Mouse (Mus musculus): Measurements from ENCODE around the gene Ctse. TPM values are rescaled to one million over a fixed set of nuclear protein-coding genes. Genes with fewer than 3 reads are reported as not detected.

The Ctse gene
- 100 to 1,000 TPM; 131 to 135 TPM for total RNA-seq (2023)

DNA sequence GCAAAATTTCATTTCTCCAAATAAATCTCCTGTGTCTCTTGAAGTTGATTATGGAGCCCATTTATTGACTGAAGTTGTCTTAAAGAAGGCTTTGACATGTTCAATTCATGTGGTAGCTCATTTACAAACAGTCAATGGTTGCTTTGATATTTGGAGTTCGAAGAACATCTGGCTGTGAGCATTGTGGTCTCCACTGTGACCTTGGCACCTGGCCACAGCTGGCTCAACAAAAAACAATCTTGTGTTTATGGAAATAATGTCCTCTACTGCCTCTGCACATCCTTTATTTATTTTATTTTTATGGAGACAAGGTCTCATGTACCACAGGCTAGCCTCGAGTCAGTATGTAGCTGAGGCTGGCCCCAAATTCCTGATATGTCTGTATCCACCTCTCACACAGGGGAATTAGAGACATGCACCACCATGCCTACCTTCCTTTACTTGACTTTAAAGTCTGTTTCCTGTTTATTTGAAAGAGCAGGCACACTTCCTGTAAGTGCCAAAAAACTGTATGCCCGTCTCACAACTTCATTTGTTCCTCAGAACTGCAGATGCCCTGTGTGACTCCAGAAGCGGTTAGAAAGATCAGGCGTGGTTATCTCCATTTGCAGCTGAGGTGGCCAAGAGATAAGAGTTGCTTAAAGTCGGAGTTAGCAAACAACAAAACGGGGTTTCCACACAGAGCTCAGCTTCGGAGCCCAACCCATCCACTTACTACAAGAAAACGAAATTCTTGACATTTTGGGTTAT lies at the start of gene Ctse:
Gene Ctse (plus strand): TSS at position 516 of the 750 bp plus-strand sequence.

DNA sequence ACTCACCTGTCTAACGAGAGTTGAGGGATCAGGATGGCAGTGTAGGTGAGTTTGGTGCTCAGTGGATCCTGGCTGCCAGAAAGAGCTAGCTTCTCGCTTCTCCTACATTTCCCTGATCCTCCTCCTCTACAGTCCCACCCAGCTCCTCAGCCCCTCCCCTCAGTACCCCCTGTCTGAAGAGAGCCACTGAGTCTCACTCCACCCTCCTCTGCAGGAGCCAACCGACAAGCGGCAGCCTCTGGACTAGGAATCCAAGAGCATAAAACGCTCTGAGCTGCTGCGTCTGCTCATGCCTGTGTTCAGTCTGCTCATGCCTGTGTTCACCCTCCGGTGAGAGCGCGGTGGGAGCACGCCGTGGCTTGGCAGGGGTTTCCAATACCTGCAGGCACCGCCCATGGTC lies 39.2 kb upstream of the Ctse start, which contains the start of gene Avpr1b:
Gene Avpr1b (plus strand): TSS at position 335 of the 400 bp plus-strand sequence.

DNA sequence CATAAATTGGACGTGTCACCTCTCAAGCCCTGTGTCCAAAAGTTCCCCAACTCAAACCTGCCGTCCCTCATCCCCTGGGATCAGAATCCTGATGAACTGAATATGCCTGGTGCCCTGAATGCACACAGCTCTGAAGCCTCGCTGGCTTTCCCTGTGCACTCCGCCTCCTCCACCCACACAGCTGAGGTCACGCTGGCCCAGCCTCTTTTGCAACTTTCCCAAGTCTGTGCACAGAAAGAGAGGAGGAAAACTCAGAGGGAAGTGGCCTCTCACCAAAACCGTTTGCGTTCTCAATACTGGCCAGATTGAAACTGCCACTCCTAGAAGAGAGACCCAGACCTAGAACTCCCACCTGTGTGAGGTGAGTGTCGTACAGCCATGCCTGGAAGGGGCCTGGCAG lies 50.4 kb downstream of the Ctse start, which contains the start of gene Rab7b:
Gene Rab7b (plus strand): TSS at position 221 of the 400 bp plus-strand sequence.

Other genes with a start within 250 kb of the Ctse start
- 10 to 100 TPM; 37.6 to 38.7 TPM for gene Srgap2, start 111.0 kb upstream of the Ctse start, total RNA-seq (2023)
- under 1 TPM; 0.50 to 0.55 TPM for gene Fam72a, start 110.4 kb upstream of the Ctse start, total RNA-seq (2023)
- gene Avpr1b, start 39.1 kb upstream of the Ctse start, total RNA-seq (2023), result not detected
- gene Rab7b, start 50.4 kb downstream of the Ctse start, total RNA-seq (2023), result under 1 TPM; 0.32 to 0.68 TPM
- gene Slc26a9, start 105.7 kb downstream of the Ctse start, total RNA-seq (2023), result not detected
- not detected for gene Pm20d1, start 159.1 kb downstream of the Ctse start, total RNA-seq (2023)
- gene Slc41a1, start 189.2 kb downstream of the Ctse start, total RNA-seq (2023), result 10 to 100 TPM; 49.2 to 54.4 TPM
- gene Rab29, start 228.9 kb downstream of the Ctse start, total RNA-seq (2023), result 10 to 100 TPM; 17.4 to 23.4 TPM